Mouse (Mus musculus) forebrain, embryonic 13.5 days (tissue): ENCODE results near the gene Atxn10. TPM values are rescaled to one million over a fixed set of nuclear protein-coding genes. Genes with fewer than 3 reads are reported as not detected.
A peak's percentile ranks its signal among the peaks of the same experiment; 100 is the strongest.

ENCODE experiments used
- ATAC-seq: fragments of 200-750 bp; cut with Nextera tagmentation; 2 replicates; pipeline ENCODE4 v1.8.0; 2017
- H3K27ac ChIP-seq: fragments of 300-500 bp; sonication (generic); 2 replicates; pipeline ENCODE4 v1.5.1; 2015; ENCODE audit warnings: inconsistent platforms, mild to moderate bottlenecking, moderate library complexity
- H3K27me3 ChIP-seq: fragments of 300-500 bp; sonication (generic); 2 replicates; pipeline ENCODE4 v1.6.1; 2015; ENCODE audit warnings: mild to moderate bottlenecking, inconsistent platforms
- H3K36me3 ChIP-seq: fragments of 300-500 bp; sonication (generic); 2 replicates; pipeline ENCODE4 v1.6.1; 2015; ENCODE audit warnings: mild to moderate bottlenecking, inconsistent platforms; ENCODE audit not compliant: poor library complexity, severe bottlenecking
- H3K4me1 ChIP-seq: fragments of 300-500 bp; sonication (generic); 2 replicates; pipeline ENCODE4 v1.6.1; 2015; ENCODE audit warnings: inconsistent platforms
- H3K4me2 ChIP-seq: fragments of 300-500 bp; sonication (generic); 2 replicates; pipeline ENCODE4 v1.6.1; 2015; ENCODE audit warnings: inconsistent platforms, mild to moderate bottlenecking, moderate library complexity
- H3K4me3 ChIP-seq: fragments of 300-500 bp; sonication (generic); 2 replicates; pipeline ENCODE4 v1.5.1; 2015; ENCODE audit warnings: mild to moderate bottlenecking, inconsistent platforms
- H3K9ac ChIP-seq: fragments of 300-500 bp; sonication (generic); 2 replicates; pipeline ENCODE4 v1.6.1; 2015; ENCODE audit warnings: mild to moderate bottlenecking, inconsistent platforms
- H3K9me3 ChIP-seq: fragments of 300-500 bp; sonication (generic); replicated peaks from 2 replicates; pipeline ENCODE4 v1.6.1; 2016; ENCODE audit warnings: inconsistent platforms
- WGBS: fragments of 180-500 bp; shearing (Covaris S2); methylation state at CpG from one replicate; pipeline ENCODE4 v1.1.7; 2015; 5-methylcytosine and 5-hydroxymethylcytosine counted together
- polyA plus RNA-seq: library from polyadenylated mRNA; unstranded; fragments of >200 nt; fragmentation: Nextera tagmentation; extraction: Ambion mirVana; gene quantifications from 2 replicates; pipeline ENCODE4 v1.2.1, GENCODE M21; 2015

The Atxn10 gene
- polyA plus RNA-seq, 1 experiment from 2014 or later = 465 TPM

DNA sequence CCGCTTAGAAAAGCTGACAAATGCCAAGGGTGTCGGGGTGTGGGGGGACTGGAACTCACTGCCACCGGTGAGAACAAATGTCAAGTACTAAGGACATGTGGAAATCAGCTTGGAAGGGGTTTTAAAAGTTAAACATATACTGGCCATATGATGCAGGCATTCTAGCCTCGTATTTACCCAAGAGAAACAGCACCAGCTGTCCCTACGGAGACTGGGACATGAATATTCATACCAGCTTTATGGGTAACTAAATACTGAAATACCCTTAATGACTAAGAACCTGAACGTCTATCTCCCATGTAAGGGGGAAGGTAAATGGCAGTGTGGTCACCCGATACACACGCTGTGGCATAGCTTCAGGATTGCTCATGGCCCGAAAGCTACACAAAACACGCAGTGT, 152.9 kb downstream of the Atxn10 start:
- peaks cover 43% of the 10 kb centered on the region for H3K4me1 ChIP-seq
- H3K27me3 ChIP-seq = no peaks in the 10 kb centered on the region
- ATAC-seq = no peak
- H3K9me3 ChIP-seq = no peaks in the 10 kb centered on the region
- no peak overlapping the region for H3K9ac ChIP-seq
- no peak overlapping the region for H3K4me3 ChIP-seq
- H3K4me2 ChIP-seq = no peak overlapping the region
- 69% methylated on average over 10 of the region's 10 CpGs for WGBS
- H3K36me3 ChIP-seq = no peaks in the 10 kb centered on the region
- H3K27ac ChIP-seq = peak overlapping the region; percentile 88

DNA sequence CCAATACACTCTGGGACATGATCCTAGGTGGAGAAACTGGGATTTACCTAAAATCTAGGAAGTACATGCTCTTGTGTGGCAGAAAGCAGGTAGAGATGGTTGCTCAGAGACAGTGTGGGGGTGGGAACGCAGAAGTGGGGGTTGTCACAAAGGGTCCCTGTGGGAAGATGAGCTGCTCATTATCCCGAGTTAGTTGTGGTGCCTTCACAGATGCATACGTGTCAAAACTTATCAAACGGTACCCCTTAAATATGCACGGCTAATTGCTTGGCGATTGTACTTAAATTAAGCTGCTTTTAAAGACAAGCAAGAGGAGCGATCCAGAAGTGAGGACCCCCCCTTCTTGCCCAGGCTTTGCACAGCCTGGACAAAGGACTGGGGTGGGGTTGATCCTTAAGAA, 153.7 kb downstream of the Atxn10 start:
- Histone ChIP-seq H3K27ac (peak overlapping the region; percentile 88), H3K4me1 (peaks cover 52% of the 10 kb centered on the region), H3K36me3 (no peaks in the 10 kb centered on the region), H3K4me2 (peak overlapping the region; percentile 21), H3K4me3 (no peak overlapping the region), H3K27me3 (no peaks in the 10 kb centered on the region), H3K9me3 (no peaks in the 10 kb centered on the region), H3K9ac (no peak overlapping the region; the same call in 1 of the 2 replicates)
- 35% methylated on average over 7 of the region's 7 CpGs for WGBS
- ATAC-seq = peak; percentile 46

DNA sequence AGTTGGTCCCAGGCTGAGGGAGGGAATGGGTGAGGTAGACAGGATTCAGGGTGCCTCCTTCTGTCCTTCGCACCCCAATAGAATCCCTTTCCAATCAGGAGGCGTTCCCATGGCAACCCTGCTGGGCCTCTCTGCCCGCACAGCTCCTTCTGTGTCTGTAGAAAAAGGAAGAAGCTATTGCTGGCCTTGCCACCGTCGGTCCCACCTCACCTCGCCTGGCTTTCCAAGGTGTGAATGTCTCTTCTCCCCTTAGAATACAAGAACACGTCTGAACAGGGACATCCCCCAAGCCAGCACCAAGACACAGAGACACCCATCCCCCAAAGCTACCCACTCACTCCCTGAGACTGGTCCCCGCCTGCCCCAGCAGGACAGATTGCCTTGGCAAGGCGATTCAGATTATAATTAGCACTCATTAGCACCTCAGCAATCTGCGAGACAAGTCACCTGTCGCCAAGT, 158.1 kb downstream of the Atxn10 start:
- Histone ChIP-seq H3K9ac (no peak overlapping the region), H3K27ac (peak overlapping the region; percentile 91), H3K27me3 (no peaks in the 10 kb centered on the region), H3K9me3 (no peaks in the 10 kb centered on the region), H3K36me3 (no peaks in the 10 kb centered on the region), H3K4me2 (peak overlapping the region; percentile 21), H3K4me1 (peaks cover 74% of the 10 kb centered on the region), H3K4me3 (no peak overlapping the region)
- WGBS = 3% methylated on average over 11 of the region's 11 CpGs
- ATAC-seq = peak; percentile 91

DNA sequence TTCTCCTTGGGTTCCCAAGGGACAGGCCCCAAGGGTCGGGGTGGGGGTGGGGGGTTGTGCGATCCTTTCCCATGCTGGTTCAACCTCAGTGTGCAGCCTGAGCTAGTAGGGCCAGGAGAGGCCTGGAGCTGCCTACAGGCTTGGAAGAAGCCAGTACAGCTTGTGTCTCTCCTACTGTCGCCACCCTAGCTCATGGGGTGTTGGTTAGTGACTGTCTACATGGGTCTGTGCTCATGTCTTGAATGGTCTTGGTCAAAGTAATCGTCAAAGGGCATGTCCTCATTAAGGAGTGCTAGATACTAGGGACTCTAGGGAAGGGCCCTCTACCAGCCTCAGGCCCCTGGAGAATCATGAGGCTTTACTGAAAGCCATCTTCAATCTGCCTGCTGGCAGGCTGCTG, 161.5 kb downstream of the Atxn10 start:
- no peak overlapping the region for H3K4me3 ChIP-seq
- H3K4me2 ChIP-seq = no peak overlapping the region
- H3K36me3 ChIP-seq = no peaks in the 10 kb centered on the region
- no peaks in the 10 kb centered on the region for H3K27me3 ChIP-seq
- WGBS = 66% methylated on average over 4 of the region's 4 CpGs
- peak overlapping the region; percentile 72 for H3K27ac ChIP-seq
- H3K9me3 ChIP-seq = no peaks in the 10 kb centered on the region
- no peak; the same call in 1 of the 2 replicates for ATAC-seq
- H3K9ac ChIP-seq = no peak overlapping the region
- H3K4me1 ChIP-seq = peaks cover 58% of the 10 kb centered on the region

DNA sequence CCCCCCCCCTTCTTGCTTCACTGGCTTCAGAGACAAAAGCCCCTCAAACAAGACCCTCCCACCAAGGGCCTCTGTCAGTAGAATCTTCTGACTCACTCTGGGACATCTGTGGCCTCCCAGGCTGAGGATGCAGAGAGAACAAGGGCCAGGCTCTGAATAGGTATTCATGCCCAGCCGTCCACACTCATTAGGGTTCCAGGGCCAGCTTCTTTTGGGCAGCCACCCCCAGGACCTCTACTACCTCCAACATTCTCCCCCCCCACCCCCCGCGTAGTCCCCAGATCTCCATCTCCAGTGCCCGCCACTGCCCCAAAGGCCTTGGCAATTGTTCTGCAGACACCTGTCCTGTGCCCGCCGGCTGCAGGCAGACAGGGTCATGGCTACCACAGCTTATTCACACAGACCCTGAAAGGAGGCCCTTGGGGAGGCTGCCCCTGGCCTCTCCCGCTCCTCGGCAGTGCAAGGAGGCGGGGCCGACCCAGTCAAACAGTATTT, 162.0 kb downstream of the Atxn10 start:
- Histone ChIP-seq H3K9me3 (no peaks in the 10 kb centered on the region), H3K4me3 (no peak overlapping the region), H3K36me3 (no peaks in the 10 kb centered on the region), H3K9ac (no peak overlapping the region), H3K4me1 (peaks cover 58% of the 10 kb centered on the region), H3K27ac (peak overlapping the region; percentile 72), H3K4me2 (peak overlapping the region; percentile 27), H3K27me3 (no peaks in the 10 kb centered on the region)
- 2% methylated on average over 10 of the region's 10 CpGs for WGBS
- ATAC-seq = peak; percentile 63

DNA sequence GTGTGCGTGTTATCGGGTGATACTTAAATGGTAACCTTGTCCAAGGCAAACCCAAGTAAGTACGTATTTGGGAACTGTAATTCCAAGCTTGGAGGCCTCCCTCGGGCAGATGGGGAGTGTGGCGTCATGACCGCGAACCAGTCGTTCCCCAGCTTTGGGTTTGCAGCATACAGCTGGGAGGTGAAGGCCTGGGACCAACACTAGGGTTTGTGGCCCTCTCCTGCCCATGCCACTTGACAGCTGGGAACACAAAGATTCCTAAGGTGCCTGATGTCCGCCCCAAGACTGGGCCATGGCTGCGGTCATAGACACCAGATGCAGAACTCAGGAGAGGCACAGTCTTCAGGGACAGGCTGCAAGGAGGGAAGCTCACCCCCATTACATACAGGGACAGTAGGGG, 164.2 kb downstream of the Atxn10 start:
- Histone ChIP-seq H3K27ac (no peak overlapping the region), H3K9me3 (no peaks in the 10 kb centered on the region), H3K4me2 (no peak overlapping the region), H3K9ac (no peak overlapping the region), H3K36me3 (no peaks in the 10 kb centered on the region), H3K4me3 (no peak overlapping the region), H3K4me1 (peaks cover 39% of the 10 kb centered on the region), H3K27me3 (no peaks in the 10 kb centered on the region)
- 81% methylated on average over 10 of the region's 10 CpGs for WGBS
- no peak for ATAC-seq

DNA sequence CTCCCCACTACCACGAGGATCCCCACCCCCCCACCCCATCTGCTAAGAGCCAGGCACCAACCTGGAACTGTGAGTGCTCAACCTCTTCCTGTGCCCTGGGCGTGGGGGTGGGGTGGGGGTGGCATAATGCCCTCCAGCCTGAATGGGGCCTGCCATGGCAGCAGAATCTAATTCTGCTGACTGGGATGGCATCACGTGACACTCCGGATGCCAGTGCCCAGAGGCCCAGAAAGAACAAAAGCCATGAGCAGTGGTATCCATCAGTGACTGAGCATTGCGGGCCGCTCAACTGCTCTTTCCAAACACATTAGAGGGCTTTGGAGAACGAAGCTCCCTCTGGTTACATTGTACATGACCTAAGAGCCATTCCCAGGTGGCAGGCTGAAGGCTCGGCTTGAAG, 167.1 kb downstream of the Atxn10 start, which contains the start of gene 7530416G11Rik:
Gene 7530416G11Rik, minus strand, starts transcription at position 101 of the 400 bp plus-strand sequence.
- Histone ChIP-seq H3K27me3 (no peaks in the 10 kb centered on the region), H3K4me1 (peaks cover 50% of the 10 kb centered on the region), H3K27ac (no peak within 1 kb of the TSS), H3K36me3 (no peaks in the 10 kb centered on the region), H3K9ac (no peak within 1 kb of the TSS), H3K4me2 (no peak within 1 kb of the TSS), H3K9me3 (no peaks in the 10 kb centered on the region), H3K4me3 (no peak within 1 kb of the TSS)
- ATAC-seq = no peak
- WGBS = 80% methylated on average over 8 of the region's 8 CpGs

DNA sequence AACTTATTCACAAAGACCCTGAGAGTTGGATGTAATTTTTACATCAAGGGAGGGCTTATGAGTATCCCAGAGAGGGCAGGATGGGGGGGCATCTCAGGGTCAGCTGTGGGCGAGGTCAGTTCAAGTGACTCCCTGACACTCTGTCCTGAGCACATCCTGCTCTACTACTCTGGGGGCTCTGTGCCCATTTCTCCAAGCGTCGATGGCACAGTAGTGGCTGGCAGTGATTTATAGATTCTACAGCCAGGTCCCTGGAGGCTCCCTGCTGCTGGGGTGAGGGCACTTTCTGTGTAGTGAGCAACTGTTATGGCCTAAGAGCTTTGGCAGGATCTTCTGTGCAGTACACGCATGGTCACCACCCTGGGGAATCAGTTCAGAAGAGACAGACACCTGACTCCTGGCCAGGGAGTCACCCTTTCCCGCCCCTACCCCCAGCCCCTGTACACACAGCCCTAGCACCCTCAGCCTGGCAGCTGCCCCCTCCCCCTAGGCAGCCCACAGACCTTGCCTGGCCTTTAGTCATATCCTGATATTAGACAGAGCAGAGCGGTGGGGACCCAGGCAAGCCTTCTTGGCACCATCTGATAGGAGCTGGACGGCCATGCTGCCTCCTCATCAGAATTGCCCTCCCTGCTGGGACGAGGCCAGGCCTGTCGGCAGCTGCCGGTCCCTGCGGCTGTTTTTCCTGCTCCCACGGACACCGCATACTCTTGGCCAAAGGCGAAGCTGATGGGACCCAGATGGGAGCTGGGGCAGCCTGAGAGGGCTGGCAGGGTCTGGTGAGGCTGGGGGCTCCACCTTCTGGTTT, 169.3 kb downstream of the Atxn10 start:
- Histone ChIP-seq H3K4me3 (no peak overlapping the region), H3K4me2 (no peak overlapping the region), H3K36me3 (no peaks in the 10 kb centered on the region), H3K9me3 (no peaks in the 10 kb centered on the region), H3K9ac (no peak overlapping the region), H3K27me3 (no peaks in the 10 kb centered on the region), H3K27ac (peak overlapping the region; percentile 44; the same call in 1 of the 2 replicates), H3K4me1 (peaks cover 36% of the 10 kb centered on the region)
- WGBS = 63% methylated on average over 14 of the region's 14 CpGs
- ATAC-seq = peak; percentile 60

DNA sequence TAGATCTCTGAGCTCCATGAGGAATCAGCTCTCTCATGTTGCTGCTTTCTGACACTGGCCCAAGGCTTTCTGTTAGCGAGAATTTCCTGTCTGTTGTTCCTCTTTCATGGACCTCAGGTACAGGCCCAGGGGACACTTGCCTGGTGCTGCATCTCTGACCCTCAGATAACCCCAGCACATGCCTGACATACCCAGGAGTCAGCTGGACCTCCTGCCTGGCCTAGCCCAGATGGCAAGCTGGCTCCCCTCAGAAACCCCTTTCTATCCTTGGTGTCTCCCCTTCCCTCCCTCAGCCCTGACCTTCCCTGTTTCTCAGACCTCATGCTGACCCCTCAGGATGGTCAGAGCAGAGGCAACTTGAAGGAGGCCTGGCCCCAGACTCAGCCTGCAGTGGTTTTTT, 170.6 kb downstream of the Atxn10 start:
- Histone ChIP-seq H3K4me3 (no peak overlapping the region), H3K27me3 (no peaks in the 10 kb centered on the region), H3K9ac (no peak overlapping the region), H3K4me2 (no peak overlapping the region), H3K4me1 (peaks cover 35% of the 10 kb centered on the region), H3K36me3 (no peaks in the 10 kb centered on the region), H3K27ac (peak overlapping the region; percentile 75; the same call in 1 of the 2 replicates), H3K9me3 (no peaks in the 10 kb centered on the region)
- ATAC-seq = no peak
- 58% methylated on average over 1 of the region's 1 CpGs for WGBS

DNA sequence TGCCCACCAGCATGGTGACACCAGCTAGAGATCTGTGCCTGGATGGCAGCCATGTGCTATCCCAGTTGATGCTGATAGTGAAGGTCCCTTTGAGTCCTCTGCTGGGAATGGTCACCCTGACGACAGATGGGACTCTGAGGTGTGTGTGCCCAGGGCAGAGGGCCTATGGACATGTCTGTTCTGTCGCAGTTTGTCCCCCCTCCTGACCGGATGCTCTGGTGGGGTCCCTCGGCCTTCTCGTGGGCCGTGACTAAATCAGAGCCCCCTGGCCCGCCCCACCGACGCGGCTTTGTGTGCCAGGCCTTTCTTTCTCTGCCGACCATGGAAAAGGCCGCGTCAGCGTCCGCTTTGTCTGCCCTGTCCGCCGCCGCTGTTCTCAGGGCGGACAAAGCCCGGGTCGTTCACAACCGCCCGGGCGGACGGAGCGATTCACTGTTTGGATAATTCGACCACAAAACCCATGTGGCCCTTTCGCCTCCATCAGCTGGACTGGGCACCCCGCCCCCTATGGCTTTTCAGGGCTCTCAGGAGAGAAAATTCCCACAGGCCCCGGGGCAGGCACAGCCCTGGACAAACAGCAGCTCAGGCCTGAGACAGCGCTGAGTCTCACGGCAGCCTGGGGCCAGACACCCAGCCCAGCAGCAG, 171.4 kb downstream of the Atxn10 start:
- H3K9me3 ChIP-seq = no peaks in the 10 kb centered on the region
- H3K36me3 ChIP-seq = no peaks in the 10 kb centered on the region
- 0 out of 2 replicates have a peak overlapping the region, but pooled peaks have one; percentile 27 for H3K9ac ChIP-seq
- H3K27ac ChIP-seq = peak overlapping the region; percentile 75
- peaks cover 35% of the 10 kb centered on the region for H3K4me1 ChIP-seq
- H3K27me3 ChIP-seq = no peaks in the 10 kb centered on the region
- ATAC-seq = peak; percentile 31; the same call in 1 of the 2 replicates
- peak overlapping the region; percentile 6; the same call in 1 of the 2 replicates for H3K4me2 ChIP-seq
- H3K4me3 ChIP-seq = no peak overlapping the region
- 7% methylated on average over 32 of the region's 32 CpGs for WGBS
